Mouse (Mus musculus): ENCODE measurements around the gene Ubtd2. TPM values are rescaled to one million over a fixed set of nuclear protein-coding genes. Genes with fewer than 3 reads are reported as not detected.
"Not testable (repeated sequence)": the region's sequence is repeated elsewhere in the genome, so short reads cannot be mapped to it uniquely, and the experiment has no call there.

Ubtd2 gene
- polyA plus RNA-seq, 1 experiment: 2.8 TPM

GRCm38 (mm10) chr11:32514853-32515252 is 59.7 kb downstream of the Ubtd2 start:
- 98% methylated on average over 4 of the region's 5 CpGs for WGBS
- not testable (repeated sequence) for DNase-seq (ENCODE audit: low read depth, low spot score)

- WGBS: 90% methylated on average over 12 of the region's 12 CpGs
- no peak for DNase-seq (ENCODE audit: low read depth, low spot score)
Measured at GRCm38 (mm10) chr11:32516091-32516490, 60.9 kb downstream of the Ubtd2 start.

GRCm38 (mm10) chr11:32516916-32517712 is 61.9 kb downstream of the Ubtd2 start:
- 85% methylated on average over 8 of the region's 8 CpGs for WGBS
- no peak for DNase-seq (ENCODE audit: low read depth, low spot score)

- 92% methylated on average over 4 of the region's 4 CpGs for WGBS
- DNase-seq (ENCODE audit: low read depth, low spot score): no peak
Measured at GRCm38 (mm10) chr11:32518770-32519169, 63.6 kb downstream of the Ubtd2 start.

- no peak for DNase-seq (ENCODE audit: low read depth, low spot score)
- 87% methylated on average over 1 of the region's 1 CpGs for WGBS
Measured at GRCm38 (mm10) chr11:32519354-32519753, 64.2 kb downstream of the Ubtd2 start.

GRCm38 (mm10) chr11:32521246-32521645 is 66.1 kb downstream of the Ubtd2 start:
- 88% methylated on average over 2 of the region's 2 CpGs for WGBS
- no peak for DNase-seq (ENCODE audit: low read depth, low spot score)

- 81% methylated on average over 11 of the region's 11 CpGs for WGBS
- no peak for DNase-seq (ENCODE audit: low read depth, low spot score)
Measured at GRCm38 (mm10) chr11:32524122-32524920, 69.2 kb downstream of the Ubtd2 start.

- no peak for DNase-seq (ENCODE audit: low read depth, low spot score)
- 78% methylated on average over 4 of the region's 4 CpGs for WGBS
Measured at GRCm38 (mm10) chr11:32527006-32527405, 71.8 kb downstream of the Ubtd2 start.

GRCm38 (mm10) chr11:32530151-32530550 is 75.0 kb downstream of the Ubtd2 start:
- DNase-seq (ENCODE audit: low read depth, low spot score): no peak
- 80% methylated on average over 1 of the region's 1 CpGs for WGBS

- DNase-seq (ENCODE audit: low read depth, low spot score): no peak
- 4% methylated on average over 33 of the region's 33 CpGs for WGBS
Measured at GRCm38 (mm10) chr11:32531871-32532764, 76.9 kb downstream of the Ubtd2 start, which contains the start of gene Efcab9. TSS of gene Efcab9 (minus strand) at chr11:32532081.

GRCm38 (mm10) chr11:32532765-32533481 is 77.8 kb downstream of the Ubtd2 start, which contains the start of gene Stk10:
TSS of gene Stk10 (plus strand) at chr11:32533305.
- WGBS: under 1% methylated on average over 80 of the region's 82 CpGs
- DNase-seq (ENCODE audit: low read depth, low spot score): no peak

GRCm38 (mm10) chr11:32533482-32534261 is 78.5 kb downstream of the Ubtd2 start:
- no peak for DNase-seq (ENCODE audit: low read depth, low spot score)
- 3% methylated on average over 24 of the region's 24 CpGs for WGBS

- DNase-seq (ENCODE audit: low read depth, low spot score): no peak
- 64% methylated on average over 7 of the region's 7 CpGs for WGBS
Measured at GRCm38 (mm10) chr11:32534453-32535075, 79.4 kb downstream of the Ubtd2 start.

- no peak for DNase-seq (ENCODE audit: low read depth, low spot score)
- 90% methylated on average over 4 of the region's 4 CpGs for WGBS
Measured at GRCm38 (mm10) chr11:32535646-32536045, 80.5 kb downstream of the Ubtd2 start.

- 73% methylated on average over 7 of the region's 7 CpGs for WGBS
- no peak for DNase-seq (ENCODE audit: low read depth, low spot score)
Measured at GRCm38 (mm10) chr11:32536954-32537353, 81.8 kb downstream of the Ubtd2 start.

GRCm38 (mm10) chr11:32538435-32538834 is 83.3 kb downstream of the Ubtd2 start:
- 73% methylated on average over 6 of the region's 6 CpGs for WGBS

GRCm38 (mm10) chr11:32538846-32539245 is 83.7 kb downstream of the Ubtd2 start:
- no peak for DNase-seq (ENCODE audit: low read depth, low spot score)
- WGBS: 68% methylated on average over 4 of the region's 4 CpGs

More at GRCm38 (mm10) chr11:32538435-32538834, 83.3 kb downstream of the Ubtd2 start:
- DNase-seq (ENCODE audit: low read depth, low spot score): no peak

GRCm38 (mm10) chr11:32539717-32540116 is 84.5 kb downstream of the Ubtd2 start:
- no peak for DNase-seq (ENCODE audit: low read depth, low spot score)
- WGBS: 82% methylated on average over 7 of the region's 7 CpGs

All from large intestine, adult 2 months (tissue).